Mouse (Mus musculus): ENCODE measurements around the gene BC048679.
A peak's percentile ranks its signal among the peaks of the same experiment; 100 is the strongest.

DNA sequence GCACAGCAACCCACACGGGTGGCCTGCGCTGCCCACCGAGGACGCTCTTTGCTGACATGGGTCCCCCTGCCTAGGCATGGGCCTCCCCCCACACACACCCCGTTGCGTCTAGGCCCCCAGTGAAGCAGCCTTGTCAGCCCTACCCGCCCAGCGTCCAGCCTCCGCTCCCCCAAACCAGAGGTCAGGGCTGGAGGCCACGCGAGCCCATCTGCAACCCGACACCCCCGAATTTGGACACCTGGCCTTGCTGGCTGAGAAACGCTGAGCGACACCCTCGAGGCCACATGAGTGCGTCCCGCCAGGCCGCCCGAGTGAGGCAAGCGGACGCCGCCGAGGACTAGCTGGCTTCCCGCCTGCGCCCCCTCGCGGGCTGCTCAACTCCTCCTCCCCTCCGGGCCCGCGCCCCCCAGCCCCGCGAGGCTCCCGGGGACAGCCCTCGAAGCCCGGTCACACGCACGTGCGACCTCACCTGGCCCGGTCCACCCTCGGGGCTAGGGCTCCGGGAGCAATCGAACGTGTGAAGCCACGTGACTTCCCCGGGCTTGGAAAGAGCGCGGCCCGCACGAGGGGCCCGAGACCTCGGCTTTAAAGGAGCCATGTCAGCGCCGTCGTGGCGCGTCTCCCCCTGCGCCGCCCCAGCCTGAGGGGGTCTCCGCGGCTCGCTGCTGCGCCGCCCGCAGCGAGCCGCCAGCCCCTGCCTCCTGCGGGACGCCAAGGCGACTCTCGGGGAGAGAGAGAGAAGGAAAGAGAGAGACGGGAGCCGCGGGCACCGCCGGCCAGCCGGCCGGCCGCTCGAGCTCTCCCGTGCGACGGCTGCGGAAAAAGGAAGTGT, 44.4 kb downstream of the BC048679 start:
- no peak for TF ChIP-seq POLR2A (IDR thresholded peaks at IDR 0.05; ENCODE audit: insufficient read depth, low read length)
- TF ChIP-seq CTCF (IDR thresholded peaks at IDR 0.05; ENCODE audit: low read depth, low read length) = peak; percentile 1
